Mouse (Mus musculus): Measurements from ENCODE around the gene Gtpbp6. TPM values are rescaled to one million over a fixed set of nuclear protein-coding genes. Genes with fewer than 3 reads are reported as not detected.

Gtpbp6 gene
- polyA plus RNA-seq (2015; fragmentation: Nextera tagmentation; extraction: Ambion mirVana) = 18.6 and 20.5 TPM in 2 replicates

GRCm38 (mm10) chr5:110107581-110108304 lies at the start of gene Gtpbp6:
Gtpbp6 (minus strand) TSS chr5:110108197.

GRCm38 (mm10) chr5:110135293-110136086 lies 27.5 kb upstream of the Gtpbp6 start, which contains the start of gene Chfr:
Chfr (plus strand) TSS chr5:110135842.

GRCm38 (mm10) chr5:110109991-110110441 lies 2.0 kb upstream of the Gtpbp6 start, which contains the start of gene Zfp605:
Zfp605 (plus strand) TSS chr5:110110092.

GRCm38 (mm10) chr5:110099656-110100580 lies 8.1 kb downstream of the Gtpbp6 start, which contains the start of gene Plcxd1:
Plcxd1 (plus strand) TSS chr5:110099969.

GRCm38 (mm10) chr5:110094030-110094846 lies 13.8 kb downstream of the Gtpbp6 start, which contains the start of gene Gm35315:
Gm35315 (minus strand) TSS chr5:110094420.

GRCm38 (mm10) chr5:110072413-110072812 lies 35.6 kb downstream of the Gtpbp6 start, which contains the start of gene Gm17655:
Gm17655 (minus strand) TSS chr5:110072513.

Other genes starting within 250 kb of the Gtpbp6 start
- gene Gm15446, start 184.8 kb downstream of the Gtpbp6 start, polyA plus RNA-seq (2015; fragmentation: Nextera tagmentation; extraction: Ambion mirVana) = 0.74 and 0.76 TPM in 2 replicates
- 18.0 and 21.6 TPM in 2 replicates for gene Zfp932, start 111.7 kb downstream of the Gtpbp6 start, polyA plus RNA-seq (2015; fragmentation: Nextera tagmentation; extraction: Ambion mirVana)
- 1.7 and 2.1 TPM in 2 replicates for gene Gm17655, start 35.7 kb downstream of the Gtpbp6 start, polyA plus RNA-seq (2015; fragmentation: Nextera tagmentation; extraction: Ambion mirVana)
- 0.37 and 0.43 TPM in 2 replicates for gene Gm35315, start 13.8 kb downstream of the Gtpbp6 start, polyA plus RNA-seq (2015; fragmentation: Nextera tagmentation; extraction: Ambion mirVana)
- gene Plcxd1, start 8.2 kb downstream of the Gtpbp6 start, polyA plus RNA-seq (2015; fragmentation: Nextera tagmentation; extraction: Ambion mirVana) = 0.47 and 0.60 TPM in 2 replicates
- gene Zfp605, start 1.9 kb upstream of the Gtpbp6 start, polyA plus RNA-seq (2015; fragmentation: Nextera tagmentation; extraction: Ambion mirVana) = 2.1 and 2.5 TPM in 2 replicates
- gene Chfr, start 27.6 kb upstream of the Gtpbp6 start, polyA plus RNA-seq (2015; fragmentation: Nextera tagmentation; extraction: Ambion mirVana) = 22.5 and 24.8 TPM in 2 replicates
- 13.4 and 16.5 TPM in 2 replicates for gene Golga3, start 68.5 kb upstream of the Gtpbp6 start, polyA plus RNA-seq (2015; fragmentation: Nextera tagmentation; extraction: Ambion mirVana)
- 15.9 and 16.1 TPM in 2 replicates for gene Ankle2, start 122.8 kb upstream of the Gtpbp6 start, polyA plus RNA-seq (2015; fragmentation: Nextera tagmentation; extraction: Ambion mirVana)
- gene Pgam5, start 161.7 kb upstream of the Gtpbp6 start, polyA plus RNA-seq (2015; fragmentation: Nextera tagmentation; extraction: Ambion mirVana) = 30.4 and 30.5 TPM in 2 replicates
- 5.1 and 6.1 TPM in 2 replicates for gene Pxmp2, start 178.0 kb upstream of the Gtpbp6 start, polyA plus RNA-seq (2015; fragmentation: Nextera tagmentation; extraction: Ambion mirVana)
- gene Pole, start 178.1 kb upstream of the Gtpbp6 start, polyA plus RNA-seq (2015; fragmentation: Nextera tagmentation; extraction: Ambion mirVana) = 3.8 and 6.3 TPM in 2 replicates
- gene P2rx2, start 235.0 kb upstream of the Gtpbp6 start, polyA plus RNA-seq (2015; fragmentation: Nextera tagmentation; extraction: Ambion mirVana) = 0.26 and 0.74 TPM in 2 replicates
- gene Lrcol1, start 236.5 kb upstream of the Gtpbp6 start, polyA plus RNA-seq (2015; fragmentation: Nextera tagmentation; extraction: Ambion mirVana) = not detected in 2 replicates